Mouse (Mus musculus): ENCODE measurements around the gene Asap3. TPM values are rescaled to one million over a fixed set of nuclear protein-coding genes. Genes with fewer than 3 reads are reported as not detected.

Asap3 gene
- 4.5 and 4.8 TPM in 2 replicates for polyA plus RNA-seq (2015; fragmentation: Nextera tagmentation; extraction: Ambion mirVana)

- Histone ChIP-seq H3K27ac (ENCODE audit: low read depth) (peak within 1 kb of the TSS; percentile 59), H3K4me1 (ENCODE audit: insufficient read depth) (peaks cover 17% of the 10 kb centered on the region), H3K36me3 (replicated peaks; ENCODE audit: insufficient read depth, low read length) (no peaks in the 10 kb centered on the region), H3K9me3 (ENCODE audit: low read length) (no peaks in the 10 kb centered on the region), H3K9ac (replicated peaks) (peak within 1 kb of the TSS; percentile 72), H3K4me3 (ENCODE audit: low read depth, low read length) (peak within 1 kb of the TSS; percentile 55), H3K4me2 (ENCODE audit: low read depth, low read length) (peak within 1 kb of the TSS; percentile 88), H3K27me3 (ENCODE audit: insufficient read depth, low read length) (peaks cover 18% of the 10 kb centered on the region)
- ATAC-seq (peak; percentile 89), DNase-seq (peak; percentile 98)
- under 1% methylated on average over 52 of the region's 54 CpGs for WGBS (ENCODE audit: insufficient replicate concordance)
- TF ChIP-seq CTCF (IDR thresholded peaks at IDR 0.05; ENCODE audit: low read depth) (peak; percentile 37; the same call in 1 of the 2 replicates), EP300 (IDR thresholded peaks at IDR 0.05; ENCODE audit: low read depth) (no peak)
Measured at GRCm38 (mm10) chr4:136206033-136206893, at the start of gene Asap3. Gene Asap3 (plus strand): TSS chr4:136206365.

GRCm38 (mm10) chr4:136158498-136158897 is 47.7 kb upstream of the Asap3 start:
- no peak overlapping the region for H3K27ac ChIP-seq (ENCODE audit: low read depth)
- ATAC-seq (no peak), DNase-seq (no peak)
- H3K27me3 ChIP-seq (ENCODE audit: insufficient read depth, low read length) = no peaks in the 10 kb centered on the region
- no peak overlapping the region for H3K4me2 ChIP-seq (ENCODE audit: low read depth, low read length)
- no peak for TF ChIP-seq EP300 (IDR thresholded peaks at IDR 0.05; ENCODE audit: low read depth)
- peak; percentile 36 for TF ChIP-seq CTCF (IDR thresholded peaks at IDR 0.05; ENCODE audit: low read depth)
- no peak overlapping the region for H3K4me3 ChIP-seq (ENCODE audit: low read depth, low read length)
- no peaks in the 10 kb centered on the region for H3K36me3 ChIP-seq (replicated peaks; ENCODE audit: insufficient read depth, low read length)
- H3K4me1 ChIP-seq (ENCODE audit: insufficient read depth) = no peaks in the 10 kb centered on the region
- no peaks in the 10 kb centered on the region for H3K9me3 ChIP-seq (ENCODE audit: low read length)
- no peak overlapping the region for H3K9ac ChIP-seq (replicated peaks)
- 70% methylated on average over 6 of the region's 6 CpGs for WGBS (ENCODE audit: insufficient replicate concordance)

- H3K36me3 ChIP-seq (replicated peaks; ENCODE audit: insufficient read depth, low read length) = no peaks in the 10 kb centered on the region
- H3K9ac ChIP-seq (replicated peaks) = no peak overlapping the region
- H3K4me1 ChIP-seq (ENCODE audit: insufficient read depth) = no peaks in the 10 kb centered on the region
- DNase-seq (peak; percentile 83), ATAC-seq (peak; percentile 67)
- H3K4me2 ChIP-seq (ENCODE audit: low read depth, low read length) = no peak overlapping the region
- no peaks in the 10 kb centered on the region for H3K9me3 ChIP-seq (ENCODE audit: low read length)
- no peak overlapping the region for H3K27ac ChIP-seq (ENCODE audit: low read depth)
- 20% methylated on average over 5 of the region's 5 CpGs for WGBS (ENCODE audit: insufficient replicate concordance)
- H3K27me3 ChIP-seq (ENCODE audit: insufficient read depth, low read length) = no peaks in the 10 kb centered on the region
- no peak overlapping the region for H3K4me3 ChIP-seq (ENCODE audit: low read depth, low read length)
- TF ChIP-seq EP300 (IDR thresholded peaks at IDR 0.05; ENCODE audit: low read depth) (no peak), CTCF (IDR thresholded peaks at IDR 0.05; ENCODE audit: low read depth) (peak; percentile 98)
Measured at GRCm38 (mm10) chr4:136159802-136160397, 46.3 kb upstream of the Asap3 start.

- no peaks in the 10 kb centered on the region for H3K4me1 ChIP-seq (ENCODE audit: insufficient read depth)
- no peaks in the 10 kb centered on the region for H3K9me3 ChIP-seq (ENCODE audit: low read length)
- no peaks in the 10 kb centered on the region for H3K36me3 ChIP-seq (replicated peaks; ENCODE audit: insufficient read depth, low read length)
- no peaks in the 10 kb centered on the region for H3K27me3 ChIP-seq (ENCODE audit: insufficient read depth, low read length)
- TF ChIP-seq EP300 (IDR thresholded peaks at IDR 0.05; ENCODE audit: low read depth) (no peak), CTCF (IDR thresholded peaks at IDR 0.05; ENCODE audit: low read depth) (peak; percentile 100)
- peak; percentile 73 for ATAC-seq
- H3K4me2 ChIP-seq (ENCODE audit: low read depth, low read length) = no peak overlapping the region
- peak; percentile 92 for DNase-seq
- no peak overlapping the region for H3K27ac ChIP-seq (ENCODE audit: low read depth)
- H3K4me3 ChIP-seq (ENCODE audit: low read depth, low read length) = no peak overlapping the region
- no peak overlapping the region for H3K9ac ChIP-seq (replicated peaks)
- 4% methylated on average over 11 of the region's 11 CpGs for WGBS (ENCODE audit: insufficient replicate concordance)
Measured at GRCm38 (mm10) chr4:136163448-136163847, 42.7 kb upstream of the Asap3 start.

- no peaks in the 10 kb centered on the region for H3K36me3 ChIP-seq (replicated peaks; ENCODE audit: insufficient read depth, low read length)
- DNase-seq (no peak), ATAC-seq (no peak)
- no peak overlapping the region for H3K27ac ChIP-seq (ENCODE audit: low read depth)
- no peaks in the 10 kb centered on the region for H3K4me1 ChIP-seq (ENCODE audit: insufficient read depth)
- WGBS (ENCODE audit: insufficient replicate concordance) = 90% methylated on average over 8 of the region's 8 CpGs
- H3K9ac ChIP-seq (replicated peaks) = no peak overlapping the region
- no peak overlapping the region for H3K4me3 ChIP-seq (ENCODE audit: low read depth, low read length)
- no peaks in the 10 kb centered on the region for H3K27me3 ChIP-seq (ENCODE audit: insufficient read depth, low read length)
- no peak overlapping the region for H3K4me2 ChIP-seq (ENCODE audit: low read depth, low read length)
- no peak for TF ChIP-seq EP300 (IDR thresholded peaks at IDR 0.05; ENCODE audit: low read depth)
- no peak for TF ChIP-seq CTCF (IDR thresholded peaks at IDR 0.05; ENCODE audit: low read depth)
- H3K9me3 ChIP-seq (ENCODE audit: low read length) = no peaks in the 10 kb centered on the region
Measured at GRCm38 (mm10) chr4:136164981-136165380, 41.2 kb upstream of the Asap3 start.

- Histone ChIP-seq H3K4me3 (ENCODE audit: low read depth, low read length) (no peak overlapping the region), H3K27ac (ENCODE audit: low read depth) (no peak overlapping the region), H3K36me3 (replicated peaks; ENCODE audit: insufficient read depth, low read length) (no peaks in the 10 kb centered on the region), H3K9me3 (ENCODE audit: low read length) (no peaks in the 10 kb centered on the region), H3K27me3 (ENCODE audit: insufficient read depth, low read length) (no peaks in the 10 kb centered on the region), H3K4me1 (ENCODE audit: insufficient read depth) (peaks cover 6% of the 10 kb centered on the region; the same call in 1 of the 2 replicates), H3K9ac (replicated peaks) (no peak overlapping the region), H3K4me2 (ENCODE audit: low read depth, low read length) (no peak overlapping the region)
- TF ChIP-seq CTCF (IDR thresholded peaks at IDR 0.05; ENCODE audit: low read depth) (no peak), EP300 (IDR thresholded peaks at IDR 0.05; ENCODE audit: low read depth) (no peak)
- DNase-seq (no peak), ATAC-seq (no peak)
- 79% methylated on average over 3 of the region's 3 CpGs for WGBS (ENCODE audit: insufficient replicate concordance)
Measured at GRCm38 (mm10) chr4:136167701-136168100, 38.5 kb upstream of the Asap3 start.

Measured in liver, postnatal 0 days (tissue).